In genomic region chr15:27596463-27597140, GRCm38 (mm10) we compare ENCODE assay signal across 9 mouse cellular contexts. TPM values are rescaled to one million over a fixed set of nuclear protein-coding genes. Genes with fewer than 3 reads are reported as not detected.
DNase-seq lines count a peak whose midpoint lies in the region; ATAC-seq and TF ChIP-seq lines count a peak whose summit lies in the region.
"Had no signal": no experiment of that assay in that cellular context is flagged by ENCODE, and none has a peak within 500 bp of the region (broad histone marks: within the 10 kb centered on the region; RNA-seq: fewer than 3 reads in every experiment).

No protein-coding gene starts in this region.

- H3K27ac ChIP-seq in limb, embryonic 13.5 days: 0 out of 2 replicates have a peak overlapping the region, but pooled peaks have one; percentile 83
- no peak overlapping the region for H3K27ac ChIP-seq in limb, embryonic 10.5 days
- H3K27ac ChIP-seq in heart, embryonic 16.5 days (ENCODE audit: low read length): peak overlapping the region; percentile 84
- H3K27ac ChIP-seq in small intestine, adult 2 months (ENCODE audit: insufficient read depth, low read depth, low read length): peak overlapping the region; percentile 89
- no peak overlapping the region for H3K27ac ChIP-seq in midbrain, embryonic 14.5 days (replicated peaks; ENCODE audit: low read depth, low read length)
- H3K27ac ChIP-seq in kidney, embryonic 15.5 days: no peak overlapping the region

- WGBS in limb, embryonic 13.5 days: 70% methylated on average over 3 of the region's 3 CpGs
- 79% methylated on average over 3 of the region's 3 CpGs for WGBS in limb, embryonic 10.5 days
- WGBS in heart, embryonic 16.5 days: 21% methylated on average over 3 of the region's 3 CpGs
- 59% methylated on average over 3 of the region's 3 CpGs for WGBS in small intestine, adult 2 months
- 86% methylated on average over 3 of the region's 3 CpGs for WGBS in midbrain, embryonic 14.5 days
- WGBS in kidney, embryonic 15.5 days: 75% methylated on average over 3 of the region's 3 CpGs

- TF ChIP-seq POLR2A in small intestine, adult 2 months (IDR thresholded peaks at IDR 0.05; ENCODE audit: low read depth, low read length): no peak

- DNase-seq in limb, embryonic 10.5 days (ENCODE audit: low spot score): no peak
- peak; percentile 93 for DNase-seq in T-cell, adult 2 months (ENCODE audit: low spot score)
- no peak for DNase-seq in midbrain, embryonic 14.5 days
- DNase-seq in urinary bladder, postnatal 36 days (ENCODE audit: low spot score in 2 of 2): no peak

- peaks cover 45% of the 10 kb centered on the region for H3K36me3 ChIP-seq in limb, embryonic 13.5 days
- peaks cover 57% of the 10 kb centered on the region for H3K36me3 ChIP-seq in limb, embryonic 10.5 days
- peaks cover 44% of the 10 kb centered on the region for H3K36me3 ChIP-seq in heart, embryonic 16.5 days (ENCODE audit: control insufficient read depth, insufficient read depth)
- H3K36me3 ChIP-seq in small intestine, adult 2 months (ENCODE audit: control insufficient read depth, insufficient read depth, low read length): peaks cover 55% of the 10 kb centered on the region
- peaks cover 46% of the 10 kb centered on the region for H3K36me3 ChIP-seq in midbrain, embryonic 14.5 days (ENCODE audit: control insufficient read depth, insufficient read depth, low read length)
- H3K36me3 ChIP-seq in kidney, embryonic 15.5 days: peaks cover 66% of the 10 kb centered on the region

- H3K4me1 ChIP-seq in limb, embryonic 13.5 days: peaks cover 33% of the 10 kb centered on the region
- peaks cover 10% of the 10 kb centered on the region for H3K4me1 ChIP-seq in limb, embryonic 10.5 days
- H3K4me1 ChIP-seq in heart, embryonic 16.5 days (ENCODE audit: control insufficient read depth, insufficient read depth, low read length): peaks cover 25% of the 10 kb centered on the region
- peaks cover 5% of the 10 kb centered on the region for H3K4me1 ChIP-seq in small intestine, adult 2 months (ENCODE audit: control insufficient read depth, insufficient read depth, insufficient read length, low read length)
- H3K4me1 ChIP-seq in midbrain, embryonic 14.5 days (ENCODE audit: control insufficient read depth, insufficient read depth, low read length): peaks cover 5% of the 10 kb centered on the region; the same call in 1 of the 2 replicates
- no peaks in the 10 kb centered on the region for H3K4me1 ChIP-seq in kidney, embryonic 15.5 days

- no peaks in the 10 kb centered on the region for H3K27me3 ChIP-seq in limb, embryonic 13.5 days
- no peaks in the 10 kb centered on the region for H3K27me3 ChIP-seq in limb, embryonic 10.5 days (ENCODE audit: low read depth, poor library complexity, severe bottlenecking)
- H3K27me3 ChIP-seq in heart, embryonic 16.5 days (ENCODE audit: control insufficient read depth, insufficient read depth, low read length): no peaks in the 10 kb centered on the region
- no peaks in the 10 kb centered on the region for H3K27me3 ChIP-seq in small intestine, adult 2 months (ENCODE audit: control insufficient read depth, insufficient read depth, low read length)
- no peaks in the 10 kb centered on the region for H3K27me3 ChIP-seq in midbrain, embryonic 14.5 days (ENCODE audit: control insufficient read depth, insufficient read depth, low read length)
- no peaks in the 10 kb centered on the region for H3K27me3 ChIP-seq in kidney, embryonic 15.5 days

- no peaks in the 10 kb centered on the region for H3K9me3 ChIP-seq in limb, embryonic 13.5 days
- H3K9me3 ChIP-seq in limb, embryonic 10.5 days (replicated peaks): no peaks in the 10 kb centered on the region
- H3K9me3 ChIP-seq in heart, embryonic 16.5 days (replicated peaks; ENCODE audit: control insufficient read depth, low read length): no peaks in the 10 kb centered on the region
- H3K9me3 ChIP-seq in midbrain, embryonic 14.5 days (ENCODE audit: control insufficient read depth, low read length): no peaks in the 10 kb centered on the region
- H3K9me3 ChIP-seq in kidney, embryonic 15.5 days (replicated peaks): no peaks in the 10 kb centered on the region

- no peak for TF ChIP-seq CTCF in small intestine, adult 2 months (IDR thresholded peaks at IDR 0.05; ENCODE audit: extremely low read depth, insufficient read length, insufficient replicate concordance, low read depth, low read length)

- H3K4me2 ChIP-seq in limb, embryonic 13.5 days (replicated peaks): no peak overlapping the region
- no peak overlapping the region for H3K4me2 ChIP-seq in heart, embryonic 16.5 days (ENCODE audit: low read depth, low read length)
- H3K4me2 ChIP-seq in midbrain, embryonic 14.5 days (ENCODE audit: low read length): no peak overlapping the region
- H3K4me2 ChIP-seq in kidney, embryonic 15.5 days: no peak overlapping the region

- H3K9ac ChIP-seq in limb, embryonic 13.5 days: no peak overlapping the region
- H3K9ac ChIP-seq in heart, embryonic 16.5 days (ENCODE audit: low read length): 0 out of 2 replicates have a peak overlapping the region, but pooled peaks have one; percentile 11
- H3K9ac ChIP-seq in midbrain, embryonic 14.5 days (replicated peaks; ENCODE audit: low read length): no peak overlapping the region
- no peak overlapping the region for H3K9ac ChIP-seq in kidney, embryonic 15.5 days

- no peak for ATAC-seq in limb, embryonic 13.5 days (ENCODE audit: low FRiP score, low read depth)
- peak; percentile 40; the same call in 1 of the 2 replicates for ATAC-seq in heart, embryonic 16.5 days (replicated peaks; ENCODE audit: extremely low read depth, insufficient read depth, low FRiP score)
- ATAC-seq in midbrain, embryonic 14.5 days (ENCODE audit: low FRiP score, low TSS enrichment): no peak
- ATAC-seq in kidney, embryonic 15.5 days (replicated peaks; ENCODE audit: low FRiP score): no peak

- H3K4me3 ChIP-seq in limb, embryonic 13.5 days: no peak overlapping the region
- H3K4me3 ChIP-seq in limb, embryonic 10.5 days: no peak overlapping the region
- H3K4me3 ChIP-seq in heart, embryonic 16.5 days (ENCODE audit: low read length): no peak overlapping the region
- H3K4me3 ChIP-seq in small intestine, adult 2 months (ENCODE audit: low read depth, low read length): no peak overlapping the region
- H3K4me3 ChIP-seq in midbrain, embryonic 14.5 days (replicated peaks; ENCODE audit: low read depth, low read length): no peak overlapping the region
- H3K4me3 ChIP-seq in kidney, embryonic 15.5 days (replicated peaks): no peak overlapping the region
- H3K4me3 ChIP-seq: erythroblast, embryonic 14.5 days had no signal

RNA-seq across cellular contexts. Expression of gene Otulin, which starts 33.9 kb away (rescaled TPM):
- polyA plus RNA-seq in limb, embryonic 13.5 days (2015; fragmentation: Nextera tagmentation; extraction: Ambion mirVana): 28.7 and 28.9 TPM in 2 replicates
- polyA plus RNA-seq in limb, embryonic 10.5 days (2016; fragmentation: Nextera tagmentation; extraction: Ambion mirVana): 28.9 and 30.6 TPM in 2 replicates
- polyA plus RNA-seq in heart, embryonic 16.5 days (2015; fragmentation: Nextera tagmentation; extraction: Ambion mirVana): 25.1 and 26.0 TPM in 2 replicates
- 14.4 and 31.8 TPM in 2 replicates for polyA plus RNA-seq in small intestine, adult 2 months (2012; rRNA removed)
- polyA plus RNA-seq in midbrain, embryonic 14.5 days (2014; fragmentation: Nextera tagmentation; extraction: Ambion mirVana): 29.7 and 30.1 TPM in 2 replicates
- polyA plus RNA-seq in kidney, embryonic 15.5 days (2015; fragmentation: Nextera tagmentation; extraction: Ambion mirVana): 29.0 and 32.2 TPM in 2 replicates

Comparison
In these comparisons a context has a peak if more than half of its experiments do, and no peak if none do; other contexts are left out.
1. H3K27ac ChIP-seq: peak in limb, embryonic 13.5 days (single experiment), heart, embryonic 16.5 days (single experiment) and small intestine, adult 2 months (single experiment); none in limb, embryonic 10.5 days (single experiment), midbrain, embryonic 14.5 days (single experiment) and kidney, embryonic 15.5 days (single experiment).